Mouse (Mus musculus) heart, postnatal 10 days (tissue): ENCODE measurements around the gene Rae1. TPM values are rescaled to one million over a fixed set of nuclear protein-coding genes. Genes with fewer than 3 reads are reported as not detected.

ENCODE experiments used
- DNase-seq, 2 experiments: peaks; one replicate each; pipeline ENCODE4 v3.0.0; 2021
- intact Hi-C: fragments of 180-260 bp; cut with DNase I; formaldehyde crosslinking; loops from one replicate; pipeline ENCODE4 v1.15.1; 2025
- total RNA-seq, 2 experiments: library from RNA; stranded (reverse); gene quantifications; 2 replicates each; pipeline ENCODE4 v1.2.3; 2021

Gene Rae1
- total RNA-seq, 2 experiments from 2014 or later, result 37.7 to 42.8 TPM

DNA sequence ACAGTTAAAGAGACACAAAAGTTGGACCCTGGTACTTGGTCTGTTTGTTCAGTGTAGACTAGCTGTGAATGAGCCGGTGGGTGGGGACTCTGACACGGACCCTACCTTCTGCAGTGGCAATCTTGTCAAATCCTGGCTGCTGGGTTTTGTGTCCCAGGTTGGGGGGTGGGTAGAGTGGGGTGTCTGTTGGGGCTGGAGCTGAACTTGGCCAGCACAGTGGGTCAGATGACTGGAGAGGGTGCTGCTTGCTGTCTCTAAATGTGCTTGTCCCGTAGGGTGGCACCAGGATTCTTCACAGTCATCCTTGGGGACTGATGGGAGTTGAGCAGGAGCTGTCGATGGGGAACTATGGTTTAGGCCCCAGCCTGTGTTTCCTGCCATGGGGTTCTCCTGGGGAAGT, 24.0 kb downstream of the Rae1 start:
- intact Hi-C loops, result loop anchor here (2.0 to 10.0 kb wide), 2 partner anchors 21 to 231 kb away; no protein-coding TSS in a partner anchor
- DNase-seq, result no peak

GRCm38 (mm10) chr2:173024392-173024791, 24.5 kb downstream of the Rae1 start:
- DNase-seq, result no peak

GRCm38 (mm10) chr2:173024938-173025337, 25.0 kb downstream of the Rae1 start:
- intact Hi-C loops, result loop anchor here (10.0 kb wide), 1 partner anchor 230 kb away; no protein-coding TSS in a partner anchor
- DNase-seq, result peak in 1 of 2 experiments; percentile 66

More at GRCm38 (mm10) chr2:173024392-173024791, 24.5 kb downstream of the Rae1 start:
- intact Hi-C loops, result loop anchor here (10.0 kb wide), 1 partner anchor 230 kb away; no protein-coding TSS in a partner anchor

- no peak for DNase-seq
- intact Hi-C loops, result loop anchor here (10.0 kb wide), 1 partner anchor 229 kb away; no protein-coding TSS in a partner anchor
Observed at GRCm38 (mm10) chr2:173026286-173026685, 26.4 kb downstream of the Rae1 start.

- peak in 1 of 2 experiments; percentile 13 for DNase-seq
- intact Hi-C loops, result loop anchor here (10.0 kb wide), 1 partner anchor 228 kb away; no protein-coding TSS in a partner anchor
Observed at GRCm38 (mm10) chr2:173026688-173027131, 26.8 kb downstream of the Rae1 start.

- DNase-seq, result no peak
- intact Hi-C loops, result loop anchor here (10.0 kb wide), 1 partner anchor 228 kb away; no protein-coding TSS in a partner anchor
Observed at GRCm38 (mm10) chr2:173027169-173027823, 27.4 kb downstream of the Rae1 start.

DNA sequence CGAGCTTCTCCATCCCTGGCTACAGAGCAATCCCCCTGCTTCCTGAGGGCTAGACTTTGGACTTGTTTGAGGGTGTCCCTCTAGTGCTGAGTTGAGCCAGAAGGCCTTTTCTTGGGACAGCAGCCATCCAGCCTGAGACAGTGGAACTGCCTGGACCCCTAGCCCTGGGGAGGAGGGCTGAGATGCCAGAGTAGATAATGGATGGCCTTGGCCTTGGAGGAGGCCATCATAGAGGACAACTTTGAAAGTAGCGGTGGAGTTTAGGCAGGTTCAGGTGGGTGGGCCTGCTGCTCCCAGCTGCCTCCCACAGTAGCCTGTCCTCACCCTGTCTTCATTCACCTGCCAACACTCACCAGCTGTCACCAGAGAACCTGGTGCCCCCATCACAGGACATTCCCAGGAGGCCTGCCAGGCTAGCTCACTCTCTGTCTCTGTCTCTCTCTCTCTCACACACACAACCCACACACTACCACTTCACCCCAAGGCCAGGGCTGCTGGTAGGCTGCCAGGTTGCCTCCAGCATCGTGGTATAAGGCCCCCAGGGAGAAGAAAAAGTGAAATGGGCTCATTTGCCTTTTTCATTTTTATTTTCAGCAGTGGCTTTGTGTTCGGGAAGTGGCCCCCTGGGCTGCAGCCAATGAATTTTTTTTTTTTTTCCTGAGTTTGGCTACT, 28.0 kb downstream of the Rae1 start:
- intact Hi-C loops, result loop anchor here (2.0 to 10.0 kb wide), 2 partner anchors 53 to 227 kb away; no protein-coding TSS in a partner anchor
- no peak for DNase-seq

DNA sequence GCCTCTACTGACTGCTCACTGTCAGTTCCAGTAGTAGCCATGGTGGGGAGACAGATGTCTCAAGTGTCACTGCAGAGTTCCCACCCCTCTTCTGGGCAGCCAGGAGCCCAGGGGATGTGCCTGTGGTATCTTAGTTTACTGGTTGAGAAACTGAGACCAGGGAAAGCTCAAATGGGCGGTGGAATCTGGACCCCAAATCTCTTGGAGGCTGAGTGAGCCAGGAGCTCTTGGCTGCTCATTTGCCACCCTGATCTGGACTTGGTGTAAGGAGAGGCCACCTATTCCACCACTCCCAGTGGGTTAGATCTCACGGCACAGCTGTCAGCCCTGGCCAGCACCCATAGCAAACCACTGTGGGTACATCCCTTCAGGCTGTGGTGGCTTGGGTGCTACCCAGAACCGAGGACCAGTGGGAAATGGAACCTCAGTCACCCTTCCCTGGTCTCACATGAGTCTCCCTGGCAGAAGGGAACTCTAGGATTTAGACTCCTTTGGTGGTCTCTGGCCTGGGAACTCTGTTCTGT, 28.7 kb downstream of the Rae1 start:
- intact Hi-C loops, result loop anchor here (2.0 to 10.0 kb wide), 2 partner anchors 52 to 226 kb away; no protein-coding TSS in a partner anchor
- DNase-seq, result peak in 1 of 2 experiments; percentile 12

GRCm38 (mm10) chr2:173030591-173031338, 30.8 kb downstream of the Rae1 start:
- DNase-seq, result no peak
- intact Hi-C loops, result no loop called here

GRCm38 (mm10) chr2:173033531-173033930, 33.6 kb downstream of the Rae1 start:
- intact Hi-C loops, result no loop called here
- no peak for DNase-seq

DNA sequence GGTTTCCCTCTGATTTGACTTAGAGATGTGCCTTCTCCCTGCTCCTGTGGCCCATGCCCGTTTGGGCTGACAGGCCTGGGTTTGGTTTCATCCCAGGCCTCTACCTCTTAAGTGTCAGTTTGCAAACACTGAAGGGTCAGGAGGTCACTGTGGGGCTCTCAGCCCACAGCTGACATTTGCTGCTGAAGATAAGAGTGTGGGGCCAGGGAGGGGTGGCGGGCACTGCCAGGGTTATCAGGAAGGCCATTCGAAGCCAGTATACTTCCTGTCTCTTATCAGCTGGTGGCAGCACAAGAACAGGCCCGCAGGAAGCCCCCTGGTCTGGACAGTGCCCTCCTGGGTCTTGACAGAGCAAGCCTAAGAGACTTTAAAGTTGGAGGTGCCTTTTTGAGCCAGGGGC, 35.1 kb downstream of the Rae1 start:
- intact Hi-C loops, result no loop called here
- no peak for DNase-seq

GRCm38 (mm10) chr2:173035653-173036052, 35.7 kb downstream of the Rae1 start:
- intact Hi-C loops, result no loop called here
- no peak for DNase-seq

- DNase-seq, result no peak
- intact Hi-C loops, result no loop called here
Observed at GRCm38 (mm10) chr2:173036055-173036454, 36.1 kb downstream of the Rae1 start.

- intact Hi-C loops, result no loop called here
Observed at GRCm38 (mm10) chr2:173036611-173037010, 36.7 kb downstream of the Rae1 start.

DNA sequence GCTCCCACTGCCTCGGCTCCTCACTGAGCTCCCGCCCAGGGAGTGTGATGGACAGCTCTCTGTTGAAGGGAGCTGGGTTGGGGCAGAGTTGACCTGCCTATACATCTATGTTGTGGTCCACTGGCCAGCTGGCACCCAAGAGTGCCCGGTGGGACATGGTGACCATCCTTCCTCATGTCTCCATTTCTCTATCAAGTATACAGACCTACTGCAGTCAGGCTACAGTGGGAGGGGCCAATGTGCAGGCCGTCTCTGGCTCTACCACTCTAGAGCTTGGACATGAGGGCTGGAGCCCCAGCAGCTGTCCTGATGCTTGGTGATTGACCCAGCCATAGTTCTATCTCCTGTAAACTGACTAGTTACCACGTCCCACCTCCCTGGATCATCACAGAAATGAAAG, 37.4 kb downstream of the Rae1 start:
- DNase-seq, result no peak
- intact Hi-C loops, result no loop called here

More at GRCm38 (mm10) chr2:173036611-173037010, 36.7 kb downstream of the Rae1 start:
- DNase-seq, result no peak

- intact Hi-C loops, result no loop called here
- no peak for DNase-seq
Observed at GRCm38 (mm10) chr2:173037827-173038607, 38.1 kb downstream of the Rae1 start.

GRCm38 (mm10) chr2:173039041-173039440, 39.1 kb downstream of the Rae1 start:
- intact Hi-C loops, result no loop called here
- no peak for DNase-seq

DNA sequence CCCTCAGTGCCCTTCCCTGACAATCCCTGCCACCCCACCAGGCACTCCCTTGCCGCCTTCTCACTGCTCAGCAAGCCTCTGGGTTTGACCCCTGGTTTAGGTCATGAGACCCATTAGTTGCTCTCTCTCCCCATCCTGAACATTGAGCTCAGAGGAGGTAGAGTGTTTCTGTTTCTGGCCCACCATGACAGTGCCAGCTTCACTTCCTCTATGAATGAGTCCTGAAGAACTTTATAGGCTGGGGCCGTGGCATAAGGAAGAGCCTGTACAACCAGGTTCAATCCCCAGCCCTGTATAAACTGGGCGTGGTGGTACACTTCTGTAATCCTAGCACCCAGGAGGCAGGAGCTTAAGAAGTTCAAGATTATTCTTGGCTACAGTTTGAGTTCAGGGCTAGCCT, 40.9 kb downstream of the Rae1 start:
- intact Hi-C loops, result no loop called here
- DNase-seq, result no peak

DNA sequence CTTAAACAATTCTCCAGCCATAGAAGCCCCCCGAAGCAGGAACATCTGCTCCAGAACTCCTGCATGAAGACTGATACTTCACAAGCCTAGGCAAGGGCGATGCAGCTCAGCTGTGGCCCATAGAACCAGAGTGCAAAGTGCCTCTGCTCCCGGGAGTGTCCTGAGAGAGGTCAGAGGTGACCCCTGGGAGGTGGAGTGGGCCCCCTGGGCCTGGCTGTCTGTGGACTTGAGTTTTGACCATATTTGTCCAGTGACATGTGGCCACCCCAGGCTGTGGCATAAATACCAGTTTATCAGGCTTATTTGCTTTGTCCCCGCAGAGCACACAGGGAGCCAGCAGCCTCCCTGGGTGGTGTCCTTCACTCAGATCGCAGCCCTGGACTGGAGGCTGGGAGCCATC, 41.3 kb downstream of the Rae1 start:
- intact Hi-C loops, result no loop called here
- DNase-seq, result no peak

DNA sequence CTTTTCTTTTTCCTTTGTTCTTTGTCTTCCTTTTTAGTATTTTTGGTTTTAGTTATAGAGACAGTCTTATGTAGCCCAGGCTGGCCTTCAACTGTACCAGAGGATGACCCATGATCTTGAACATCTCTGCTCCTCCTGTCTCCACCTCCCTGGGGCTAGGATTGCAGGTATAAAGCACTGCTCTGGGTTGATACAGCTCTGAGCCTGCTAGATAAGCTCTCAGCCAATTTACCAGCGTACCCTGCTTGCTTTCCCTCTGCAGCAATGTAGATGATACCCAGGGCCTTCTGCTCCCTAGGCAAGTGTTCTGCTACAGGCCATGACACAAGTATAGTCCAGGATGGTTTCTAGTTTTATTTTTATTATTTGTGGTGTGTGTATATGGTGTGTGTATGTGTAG, 42.0 kb downstream of the Rae1 start:
- intact Hi-C loops, result no loop called here
- DNase-seq, result no peak
